Mouse (Mus musculus): ENCODE measurements at regions not wholly inside any gene's neighbourhood (a gene's known extent, or its start where the extent isn't known, plus 50 kb on each side); places are given as distances from the start of the nearest gene placed in this dataset.
A peak's percentile ranks its signal among the peaks of the same experiment; 100 is the strongest.

GRCm38 (mm10) chr5:53358181-53358580 is 91.3 kb downstream of the Smim20 start:
- WGBS: 49% methylated on average over 4 of the region's 4 CpGs
- no peaks in the 10 kb centered on the region for H3K4me1 ChIP-seq (ENCODE audit: insufficient read depth, low read length)
- no peaks in the 10 kb centered on the region for H3K36me3 ChIP-seq (ENCODE audit: insufficient read depth, low read length)
- no peaks in the 10 kb centered on the region for H3K9me3 ChIP-seq (ENCODE audit: low read length)
- no peak overlapping the region for H3K4me3 ChIP-seq (ENCODE audit: low read length)
- no peak overlapping the region for H3K27ac ChIP-seq (ENCODE audit: low read length)
- ATAC-seq (ENCODE audit: low FRiP score, low TSS enrichment): no peak
- H3K27me3 ChIP-seq (ENCODE audit: insufficient read depth, low read length): no peaks in the 10 kb centered on the region
- no peak overlapping the region for H3K4me2 ChIP-seq (replicated peaks; ENCODE audit: low read depth, low read length)
- no peak overlapping the region for H3K9ac ChIP-seq (replicated peaks; ENCODE audit: low read length)

- H3K4me2 ChIP-seq (replicated peaks; ENCODE audit: low read depth, low read length): no peak overlapping the region
- ATAC-seq (ENCODE audit: low FRiP score, low TSS enrichment): no peak
- 76% methylated on average over 12 of the region's 12 CpGs for WGBS
These were observed 93.0 kb downstream of the Smim20 start for GRCm38 (mm10) chr5:53359887-53360286.

GRCm38 (mm10) chr5:53361295-53361694 is 94.4 kb downstream of the Smim20 start:
- Histone ChIP-seq H3K27me3 (ENCODE audit: insufficient read depth, low read length) (no peaks in the 10 kb centered on the region), H3K27ac (ENCODE audit: low read length) (no peak overlapping the region), H3K4me2 (replicated peaks; ENCODE audit: low read depth, low read length) (no peak overlapping the region), H3K36me3 (ENCODE audit: insufficient read depth, low read length) (no peaks in the 10 kb centered on the region), H3K4me1 (ENCODE audit: insufficient read depth, low read length) (no peaks in the 10 kb centered on the region), H3K9me3 (ENCODE audit: low read length) (no peaks in the 10 kb centered on the region), H3K9ac (replicated peaks; ENCODE audit: low read length) (no peak overlapping the region), H3K4me3 (ENCODE audit: low read length) (no peak overlapping the region)
- ATAC-seq (ENCODE audit: low FRiP score, low TSS enrichment): no peak
- 82% methylated on average over 6 of the region's 6 CpGs for WGBS

More at GRCm38 (mm10) chr5:53359887-53360286, 93.0 kb downstream of the Smim20 start:
- no peaks in the 10 kb centered on the region for H3K36me3 ChIP-seq (ENCODE audit: insufficient read depth, low read length)
- H3K4me1 ChIP-seq (ENCODE audit: insufficient read depth, low read length): no peaks in the 10 kb centered on the region
- no peak overlapping the region for H3K27ac ChIP-seq (ENCODE audit: low read length)
- no peaks in the 10 kb centered on the region for H3K27me3 ChIP-seq (ENCODE audit: insufficient read depth, low read length)
- H3K4me3 ChIP-seq (ENCODE audit: low read length): no peak overlapping the region
- no peak overlapping the region for H3K9ac ChIP-seq (replicated peaks; ENCODE audit: low read length)
- H3K9me3 ChIP-seq (ENCODE audit: low read length): no peaks in the 10 kb centered on the region

GRCm38 (mm10) chr5:53363898-53364297 is 97.0 kb downstream of the Smim20 start:
- Histone ChIP-seq H3K27ac (ENCODE audit: low read length) (no peak overlapping the region), H3K36me3 (ENCODE audit: insufficient read depth, low read length) (no peaks in the 10 kb centered on the region), H3K9ac (replicated peaks; ENCODE audit: low read length) (no peak overlapping the region), H3K4me2 (replicated peaks; ENCODE audit: low read depth, low read length) (no peak overlapping the region), H3K27me3 (ENCODE audit: insufficient read depth, low read length) (no peaks in the 10 kb centered on the region), H3K4me1 (ENCODE audit: insufficient read depth, low read length) (no peaks in the 10 kb centered on the region), H3K4me3 (ENCODE audit: low read length) (no peak overlapping the region), H3K9me3 (ENCODE audit: low read length) (no peaks in the 10 kb centered on the region)
- 77% methylated on average over 8 of the region's 8 CpGs for WGBS
- no peak for ATAC-seq (ENCODE audit: low FRiP score, low TSS enrichment)

GRCm38 (mm10) chr5:53366882-53367561 is 98.9 kb upstream of the Rbpj start:
- 77% methylated on average over 6 of the region's 6 CpGs for WGBS
- no peak overlapping the region for H3K9ac ChIP-seq (replicated peaks; ENCODE audit: low read length)
- ATAC-seq (ENCODE audit: low FRiP score, low TSS enrichment): no peak
- H3K9me3 ChIP-seq (ENCODE audit: low read length): no peaks in the 10 kb centered on the region
- H3K27me3 ChIP-seq (ENCODE audit: insufficient read depth, low read length): no peaks in the 10 kb centered on the region
- no peak overlapping the region for H3K27ac ChIP-seq (ENCODE audit: low read length)
- no peaks in the 10 kb centered on the region for H3K4me1 ChIP-seq (ENCODE audit: insufficient read depth, low read length)
- H3K4me2 ChIP-seq (replicated peaks; ENCODE audit: low read depth, low read length): no peak overlapping the region
- no peaks in the 10 kb centered on the region for H3K36me3 ChIP-seq (ENCODE audit: insufficient read depth, low read length)
- H3K4me3 ChIP-seq (ENCODE audit: low read length): no peak overlapping the region

- Histone ChIP-seq H3K9ac (replicated peaks; ENCODE audit: low read length) (no peak overlapping the region), H3K4me2 (replicated peaks; ENCODE audit: low read depth, low read length) (no peak overlapping the region), H3K27me3 (ENCODE audit: insufficient read depth, low read length) (no peaks in the 10 kb centered on the region), H3K27ac (ENCODE audit: low read length) (no peak overlapping the region), H3K4me3 (ENCODE audit: low read length) (no peak overlapping the region), H3K36me3 (ENCODE audit: insufficient read depth, low read length) (no peaks in the 10 kb centered on the region), H3K4me1 (ENCODE audit: insufficient read depth, low read length) (no peaks in the 10 kb centered on the region), H3K9me3 (ENCODE audit: low read length) (no peaks in the 10 kb centered on the region)
- ATAC-seq (ENCODE audit: low FRiP score, low TSS enrichment): no peak
- WGBS: 79% methylated on average over 7 of the region's 7 CpGs
These were observed 95.7 kb upstream of the Rbpj start for GRCm38 (mm10) chr5:53370272-53370671.

GRCm38 (mm10) chr5:53371638-53372037 is 94.3 kb upstream of the Rbpj start:
- no peak for ATAC-seq (ENCODE audit: low FRiP score, low TSS enrichment)
- 88% methylated on average over 3 of the region's 3 CpGs for WGBS
- no peak overlapping the region for H3K27ac ChIP-seq (ENCODE audit: low read length)
- H3K4me2 ChIP-seq (replicated peaks; ENCODE audit: low read depth, low read length): no peak overlapping the region
- no peaks in the 10 kb centered on the region for H3K27me3 ChIP-seq (ENCODE audit: insufficient read depth, low read length)
- H3K9me3 ChIP-seq (ENCODE audit: low read length): no peaks in the 10 kb centered on the region
- H3K4me1 ChIP-seq (ENCODE audit: insufficient read depth, low read length): 0 out of 2 replicates have a peak, but pooled peaks cover under 1% of the 10 kb centered on the region
- no peak overlapping the region for H3K4me3 ChIP-seq (ENCODE audit: low read length)
- H3K9ac ChIP-seq (replicated peaks; ENCODE audit: low read length): no peak overlapping the region
- no peaks in the 10 kb centered on the region for H3K36me3 ChIP-seq (ENCODE audit: insufficient read depth, low read length)

- Histone ChIP-seq H3K4me2 (replicated peaks; ENCODE audit: low read depth, low read length) (no peak overlapping the region), H3K36me3 (ENCODE audit: insufficient read depth, low read length) (no peaks in the 10 kb centered on the region), H3K9me3 (ENCODE audit: low read length) (no peaks in the 10 kb centered on the region), H3K27me3 (ENCODE audit: insufficient read depth, low read length) (no peaks in the 10 kb centered on the region), H3K4me3 (ENCODE audit: low read length) (no peak overlapping the region), H3K27ac (ENCODE audit: low read length) (no peak overlapping the region), H3K4me1 (ENCODE audit: insufficient read depth, low read length) (peaks cover 7% of the 10 kb centered on the region; the same call in 1 of the 2 replicates), H3K9ac (replicated peaks; ENCODE audit: low read length) (no peak overlapping the region)
- ATAC-seq (ENCODE audit: low FRiP score, low TSS enrichment): no peak
- 86% methylated on average over 2 of the region's 2 CpGs for WGBS
These were observed 92.6 kb upstream of the Rbpj start for GRCm38 (mm10) chr5:53373315-53373714.

GRCm38 (mm10) chr5:53376856-53377255 is 89.1 kb upstream of the Rbpj start:
- Histone ChIP-seq H3K9me3 (ENCODE audit: low read length) (no peaks in the 10 kb centered on the region), H3K4me1 (ENCODE audit: insufficient read depth, low read length) (peaks cover 18% of the 10 kb centered on the region; the same call in 1 of the 2 replicates), H3K4me3 (ENCODE audit: low read length) (no peak overlapping the region), H3K4me2 (replicated peaks; ENCODE audit: low read depth, low read length) (no peak overlapping the region), H3K27me3 (ENCODE audit: insufficient read depth, low read length) (no peaks in the 10 kb centered on the region), H3K9ac (replicated peaks; ENCODE audit: low read length) (no peak overlapping the region), H3K27ac (ENCODE audit: low read length) (peak overlapping the region; percentile 4; the same call in 1 of the 2 replicates), H3K36me3 (ENCODE audit: insufficient read depth, low read length) (no peaks in the 10 kb centered on the region)
- no peak for ATAC-seq (ENCODE audit: low FRiP score, low TSS enrichment)
- WGBS: 9% methylated on average over 7 of the region's 7 CpGs

GRCm38 (mm10) chr5:53377698-53378097 is 88.3 kb upstream of the Rbpj start:
- Histone ChIP-seq H3K4me1 (ENCODE audit: insufficient read depth, low read length) (peaks cover 18% of the 10 kb centered on the region; the same call in 1 of the 2 replicates), H3K27ac (ENCODE audit: low read length) (no peak overlapping the region), H3K36me3 (ENCODE audit: insufficient read depth, low read length) (no peaks in the 10 kb centered on the region), H3K9ac (replicated peaks; ENCODE audit: low read length) (no peak overlapping the region), H3K27me3 (ENCODE audit: insufficient read depth, low read length) (no peaks in the 10 kb centered on the region), H3K4me3 (ENCODE audit: low read length) (no peak overlapping the region), H3K4me2 (replicated peaks; ENCODE audit: low read depth, low read length) (no peak overlapping the region), H3K9me3 (ENCODE audit: low read length) (no peaks in the 10 kb centered on the region)
- WGBS: 77% methylated on average over 2 of the region's 2 CpGs
- no peak for ATAC-seq (ENCODE audit: low FRiP score, low TSS enrichment)

Data from kidney, embryonic 16.5 days (tissue).